Mouse (Mus musculus): ENCODE results near the gene Homer2. TPM values are rescaled to one million over a fixed set of nuclear protein-coding genes. Genes with fewer than 3 reads are reported as not detected.

Homer2 gene
- total RNA-seq, 1 experiment from 2014 or later, result not detected

Other genes with a start within 250 kb of the Homer2 start
- gene Ap3b2, start 213.6 kb downstream of the Homer2 start, total RNA-seq (2017), result not detected in 3 replicates
- gene BC048679, start 209.2 kb downstream of the Homer2 start, total RNA-seq (2017), result not detected in 3 replicates
- 0.10 to 0.39 TPM (median 0.32 TPM) in 3 replicates for gene Fsd2, start 140.6 kb downstream of the Homer2 start, total RNA-seq (2017)
- 24.4 to 38.9 TPM (median 33.5 TPM) in 3 replicates for gene Whamm, start 136.3 kb downstream of the Homer2 start, total RNA-seq (2017)
- gene Ramac, start 55.4 kb upstream of the Homer2 start, total RNA-seq (2017), result 111 to 183 TPM (median 145 TPM) in 3 replicates
- 24.4 to 67.1 TPM (median 60.9 TPM) in 3 replicates for gene 3110040N11Rik, start 82.0 kb upstream of the Homer2 start, total RNA-seq (2017)
- 91.7 to 129 TPM (median 116 TPM) in 3 replicates for gene Btbd1, start 121.9 kb upstream of the Homer2 start, total RNA-seq (2017)
- not detected in 3 replicates for gene Gm10160, start 148.3 kb upstream of the Homer2 start, total RNA-seq (2017)
- gene Tm6sf1, start 151.5 kb upstream of the Homer2 start, total RNA-seq (2017), result 211 to 356 TPM (median 215 TPM) in 3 replicates
- gene Hdgfl3, start 226.9 kb upstream of the Homer2 start, total RNA-seq (2017), result 2.1 to 2.8 TPM (median 2.6 TPM) in 3 replicates